Mouse (Mus musculus) duodenum, adult 2 months (tissue): ENCODE results near the gene Hnrnph2. TPM values are rescaled to one million over a fixed set of nuclear protein-coding genes. Genes with fewer than 3 reads are reported as not detected.

Source experiments
- polyA plus RNA-seq: library from polyadenylated mRNA; depleted of rRNA; stranded (reverse); fragments of >200 nt; gene quantifications from 2 replicates; pipeline ENCODE4 v1.2.3, GENCODE M21; 2012; ENCODE audit warnings: low replicate concordance; rRNA removed

Gene Hnrnph2
- polyA plus RNA-seq = 1.7 and 1.8 TPM in 2 replicates

GRCm38 (mm10) chrX:134600659-134601379 lies at the start of gene Hnrnph2, which contains the start of gene Gla:
TSS of gene Hnrnph2 (plus strand) at chrX:134601179.
TSS of gene Gla (minus strand) at chrX:134601125.

DNA sequence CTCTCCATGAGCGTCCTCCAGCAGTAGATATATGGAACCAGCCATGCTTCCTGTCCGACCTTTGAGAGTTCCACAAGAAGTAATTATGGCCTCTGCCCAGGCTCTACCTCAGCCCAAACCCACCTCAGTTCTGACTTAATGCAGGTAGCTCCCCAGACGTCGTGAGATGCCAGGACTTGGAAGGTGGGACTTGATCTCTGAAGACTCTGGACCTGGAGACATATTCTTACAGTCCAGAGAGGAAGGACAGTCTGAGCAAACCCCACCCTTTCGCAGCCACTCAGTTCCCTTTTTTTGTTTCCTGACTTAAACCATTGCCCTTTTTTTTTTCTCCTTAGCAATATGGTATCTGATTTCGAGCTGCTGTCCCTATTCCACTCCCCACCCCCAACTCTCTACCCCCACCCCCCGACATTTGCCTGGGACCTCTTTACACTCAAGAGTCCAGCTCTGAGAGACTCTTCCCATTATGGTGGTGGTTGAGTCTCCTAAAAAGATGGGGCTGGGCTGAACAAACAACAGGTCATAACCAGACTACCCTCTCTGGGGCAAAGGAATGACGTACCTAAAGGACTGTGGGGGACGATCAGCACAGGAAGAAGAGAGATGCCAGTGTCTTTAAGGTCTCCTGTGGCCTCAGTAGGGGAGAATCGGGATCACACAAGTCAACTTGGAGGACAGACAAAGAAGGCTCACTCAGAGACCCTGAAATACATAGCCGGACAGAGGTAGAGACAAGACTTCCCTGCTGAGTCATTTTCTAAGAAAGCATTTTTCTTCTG lies 17.9 kb upstream of the Hnrnph2 start, which contains the start of gene Btk:
Gene Btk, minus strand, starts transcription at position 683 of the 782 bp plus-strand sequence.

GRCm38 (mm10) chrX:134585103-134586002 lies 15.6 kb upstream of the Hnrnph2 start, which contains the start of gene Rpl36a:
TSS of gene Rpl36a (plus strand) at chrX:134585654.

Other genes starting within 250 kb of the Hnrnph2 start
- gene Drp2, start 196.6 kb upstream of the Hnrnph2 start, polyA plus RNA-seq = 0.06 and 0.29 TPM in 2 replicates
- not detected in 2 replicates for gene Taf7l, start 124.7 kb upstream of the Hnrnph2 start, polyA plus RNA-seq
- 0.20 and 0.37 TPM in 2 replicates for gene Timm8a1, start 59.3 kb upstream of the Hnrnph2 start, polyA plus RNA-seq
- 0.06 and 0.24 TPM in 2 replicates for gene Btk, start 17.6 kb upstream of the Hnrnph2 start, polyA plus RNA-seq
- 8.7 and 12.2 TPM in 2 replicates for gene Rpl36a, start 15.5 kb upstream of the Hnrnph2 start, polyA plus RNA-seq
- 0.53 and 1.1 TPM in 2 replicates for gene Gla, start 54 bp upstream of the Hnrnph2 start, polyA plus RNA-seq
- gene Armcx4, start 85.3 kb downstream of the Hnrnph2 start, polyA plus RNA-seq = 0.02 and 0.08 TPM in 2 replicates
- 0.85 TPM in 1 of 2 replicates, not detected in the other for gene Armcx1, start 116.8 kb downstream of the Hnrnph2 start, polyA plus RNA-seq
- 0.12 and 0.79 TPM in 2 replicates for gene Armcx6, start 150.2 kb downstream of the Hnrnph2 start, polyA plus RNA-seq
- 0.60 and 1.1 TPM in 2 replicates for gene Armcx3, start 155.4 kb downstream of the Hnrnph2 start, polyA plus RNA-seq
- gene Armcx2, start 208.0 kb downstream of the Hnrnph2 start, polyA plus RNA-seq = 2.5 and 5.2 TPM in 2 replicates